Mouse (Mus musculus): Measurements from ENCODE around the gene Lrrfip1. TPM values are rescaled to one million over a fixed set of nuclear protein-coding genes. Genes with fewer than 3 reads are reported as not detected.
A peak's percentile ranks its signal among the peaks of the same experiment; 100 is the strongest.

Lrrfip1 gene
- polyA plus RNA-seq, 1 experiment, result 50.7 TPM

DNA sequence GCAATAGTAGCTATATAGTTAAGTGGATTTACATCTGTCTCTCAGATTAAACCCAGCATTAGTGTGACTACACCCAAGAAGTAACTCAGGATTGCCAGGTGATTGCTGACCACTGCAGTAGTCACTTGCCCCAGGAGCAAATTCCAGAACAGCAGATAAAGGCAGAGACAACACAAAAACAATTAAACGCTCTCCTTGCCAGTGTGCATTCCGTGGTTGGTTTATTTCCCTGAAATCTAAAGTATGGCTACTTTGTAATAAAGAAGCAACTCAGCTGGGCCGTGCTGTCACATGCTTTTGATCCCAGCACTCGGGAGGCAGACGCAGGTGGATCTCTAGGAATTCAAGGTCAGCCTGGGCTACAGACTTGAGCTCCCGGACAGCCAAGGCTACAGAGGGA lies 59.7 kb downstream of the Lrrfip1 start:
- no peak for DNase-seq
- 85% methylated on average over 6 of the region's 6 CpGs for WGBS
- H3K27ac ChIP-seq (ENCODE audit: insufficient read depth, low read length), result no peak overlapping the region
- no peaks in the 10 kb centered on the region for H3K4me1 ChIP-seq (ENCODE audit: control insufficient read depth, insufficient read depth, low read length)
- TF ChIP-seq POLR2A (IDR thresholded peaks at IDR 0.05; ENCODE audit: borderline replicate concordance, insufficient read depth, low read length) (no peak), CTCF (IDR thresholded peaks at IDR 0.05; ENCODE audit: borderline replicate concordance, insufficient read depth, low read depth, low read length) (no peak)
- H3K27me3 ChIP-seq (ENCODE audit: control insufficient read depth, insufficient read depth, low read length), result no peaks in the 10 kb centered on the region
- no peak overlapping the region for H3K4me3 ChIP-seq (replicated peaks; ENCODE audit: insufficient read depth, low read depth, low read length)

DNA sequence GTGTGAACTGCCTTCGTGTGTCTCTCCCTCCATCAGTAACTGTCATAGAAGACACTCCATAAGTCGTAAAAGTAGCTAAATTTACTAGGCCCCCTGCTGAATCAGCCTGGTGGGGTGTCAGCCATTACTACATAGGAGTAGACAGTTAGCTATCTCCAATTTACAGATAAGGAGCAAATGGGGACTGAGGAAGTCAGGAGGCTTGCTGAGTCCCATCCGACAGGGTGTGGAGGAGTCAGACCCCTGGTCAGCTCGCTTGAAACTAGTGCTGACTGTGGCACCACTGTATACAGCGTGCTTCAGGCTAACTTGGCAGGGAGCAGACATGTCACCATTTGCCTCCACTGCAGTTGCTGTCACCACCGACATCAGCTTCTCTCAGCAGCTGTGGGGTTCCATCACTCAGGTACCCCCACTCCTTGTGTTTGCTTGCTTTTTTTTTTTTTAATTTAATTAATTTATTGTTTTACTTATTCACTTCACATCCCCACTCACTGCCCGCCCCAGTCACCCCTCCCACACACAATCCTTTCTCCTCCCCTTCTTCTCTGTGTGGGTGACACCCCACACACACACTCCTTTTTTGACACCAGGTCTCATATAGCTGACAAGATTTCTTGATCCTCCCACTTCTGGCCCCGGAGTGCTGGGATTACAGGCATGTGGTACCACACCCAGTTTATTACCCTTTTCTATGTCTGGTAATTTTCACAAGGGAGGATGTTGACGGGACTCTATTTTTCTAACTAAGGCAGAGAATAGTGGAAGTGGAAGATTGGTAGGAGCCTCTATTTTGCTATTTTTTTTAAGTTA lies 61.5 kb downstream of the Lrrfip1 start:
- DNase-seq, result no peak
- H3K27ac ChIP-seq (ENCODE audit: insufficient read depth, low read length), result no peak overlapping the region
- TF ChIP-seq POLR2A (IDR thresholded peaks at IDR 0.05; ENCODE audit: borderline replicate concordance, insufficient read depth, low read length) (no peak), CTCF (IDR thresholded peaks at IDR 0.05; ENCODE audit: borderline replicate concordance, insufficient read depth, low read depth, low read length) (no peak)
- H3K4me3 ChIP-seq (replicated peaks; ENCODE audit: insufficient read depth, low read depth, low read length), result no peak overlapping the region
- H3K4me1 ChIP-seq (ENCODE audit: control insufficient read depth, insufficient read depth, low read length), result peaks cover 5% of the 10 kb centered on the region
- H3K27me3 ChIP-seq (ENCODE audit: control insufficient read depth, insufficient read depth, low read length), result no peaks in the 10 kb centered on the region
- WGBS, result 76% methylated on average over 9 of the region's 9 CpGs

DNA sequence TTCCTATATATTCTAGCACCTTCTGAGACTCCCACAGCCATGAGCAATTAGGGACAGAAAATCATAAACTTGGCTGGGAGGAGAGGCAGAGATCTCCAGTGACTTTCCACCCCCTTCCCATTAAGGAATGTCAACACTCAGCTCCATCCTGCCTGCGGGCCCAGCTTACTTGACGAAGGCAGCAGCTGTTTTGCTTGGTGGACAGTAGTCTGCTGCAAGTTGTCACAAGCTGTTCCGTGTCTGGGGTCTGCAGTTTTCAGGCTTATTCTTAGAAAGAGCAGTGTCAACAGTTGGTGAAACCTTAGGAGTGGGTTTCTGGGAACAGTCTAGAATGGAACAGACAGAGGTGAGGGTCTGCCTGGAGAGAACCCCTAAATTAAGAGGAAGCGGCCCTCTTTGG lies 62.6 kb downstream of the Lrrfip1 start:
- 75% methylated on average over 4 of the region's 4 CpGs for WGBS
- TF ChIP-seq CTCF (IDR thresholded peaks at IDR 0.05; ENCODE audit: borderline replicate concordance, insufficient read depth, low read depth, low read length) (no peak), POLR2A (IDR thresholded peaks at IDR 0.05; ENCODE audit: borderline replicate concordance, insufficient read depth, low read length) (no peak)

DNA sequence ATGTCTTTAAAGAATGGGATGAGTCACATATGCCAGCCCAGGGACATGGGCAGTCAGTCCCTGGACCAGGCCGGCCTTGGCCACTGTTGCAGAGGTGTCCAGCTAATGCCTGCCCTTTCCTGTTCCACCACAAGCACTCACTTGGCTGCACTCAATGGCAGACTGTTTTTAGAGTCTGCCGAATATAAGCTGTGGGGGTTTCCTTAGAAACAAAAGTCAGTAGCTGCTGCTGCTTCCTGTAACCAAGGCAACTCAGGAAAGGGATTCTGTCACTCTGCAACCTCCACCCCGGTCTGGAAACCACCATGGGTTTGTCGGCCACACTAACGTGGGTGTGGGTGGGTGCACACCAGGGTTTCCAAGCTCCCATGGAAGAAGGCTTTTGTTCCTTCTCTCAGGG lies 63.8 kb downstream of the Lrrfip1 start:
- no peak for DNase-seq
- TF ChIP-seq CTCF (IDR thresholded peaks at IDR 0.05; ENCODE audit: borderline replicate concordance, insufficient read depth, low read depth, low read length) (no peak), POLR2A (IDR thresholded peaks at IDR 0.05; ENCODE audit: borderline replicate concordance, insufficient read depth, low read length) (no peak)
- 38% methylated on average over 5 of the region's 5 CpGs for WGBS
- Histone ChIP-seq H3K4me1 (ENCODE audit: control insufficient read depth, insufficient read depth, low read length) (peaks cover 9% of the 10 kb centered on the region), H3K4me3 (replicated peaks; ENCODE audit: insufficient read depth, low read depth, low read length) (no peak overlapping the region), H3K27ac (ENCODE audit: insufficient read depth, low read length) (no peak overlapping the region), H3K27me3 (ENCODE audit: control insufficient read depth, insufficient read depth, low read length) (no peaks in the 10 kb centered on the region)

More for the DNA sequence above, 62.6 kb downstream of the Lrrfip1 start:
- no peak for DNase-seq
- Histone ChIP-seq H3K27ac (ENCODE audit: insufficient read depth, low read length) (no peak overlapping the region), H3K4me1 (ENCODE audit: control insufficient read depth, insufficient read depth, low read length) (peaks cover 9% of the 10 kb centered on the region), H3K27me3 (ENCODE audit: control insufficient read depth, insufficient read depth, low read length) (no peaks in the 10 kb centered on the region), H3K4me3 (replicated peaks; ENCODE audit: insufficient read depth, low read depth, low read length) (no peak overlapping the region)

DNA sequence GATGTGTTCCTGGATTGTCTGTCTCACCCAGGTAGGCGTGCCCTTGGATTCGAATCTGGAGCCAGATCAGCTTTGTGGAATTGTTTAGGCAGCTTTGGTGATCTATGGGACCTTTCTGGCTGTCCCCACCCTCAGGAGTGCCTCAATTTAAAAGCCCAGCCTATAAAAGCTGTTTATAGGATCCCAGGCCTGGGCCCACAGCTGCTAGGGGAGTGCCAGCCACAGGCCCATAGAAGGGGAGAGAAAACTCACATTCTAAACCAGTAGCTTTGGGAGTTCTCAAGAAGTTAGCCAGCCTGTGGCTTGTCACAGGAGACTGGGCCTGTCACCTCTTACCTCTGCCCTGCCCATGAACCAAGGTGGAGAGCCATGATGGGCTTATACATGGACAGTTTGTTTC lies 65.5 kb downstream of the Lrrfip1 start:
- Histone ChIP-seq H3K4me1 (ENCODE audit: control insufficient read depth, insufficient read depth, low read length) (peaks cover 14% of the 10 kb centered on the region), H3K27me3 (ENCODE audit: control insufficient read depth, insufficient read depth, low read length) (no peaks in the 10 kb centered on the region), H3K27ac (ENCODE audit: insufficient read depth, low read length) (no peak overlapping the region), H3K4me3 (replicated peaks; ENCODE audit: insufficient read depth, low read depth, low read length) (no peak overlapping the region)
- TF ChIP-seq CTCF (IDR thresholded peaks at IDR 0.05; ENCODE audit: borderline replicate concordance, insufficient read depth, low read depth, low read length) (no peak), POLR2A (IDR thresholded peaks at IDR 0.05; ENCODE audit: borderline replicate concordance, insufficient read depth, low read length) (no peak)
- 97% methylated on average over 2 of the region's 2 CpGs for WGBS
- no peak for DNase-seq

DNA sequence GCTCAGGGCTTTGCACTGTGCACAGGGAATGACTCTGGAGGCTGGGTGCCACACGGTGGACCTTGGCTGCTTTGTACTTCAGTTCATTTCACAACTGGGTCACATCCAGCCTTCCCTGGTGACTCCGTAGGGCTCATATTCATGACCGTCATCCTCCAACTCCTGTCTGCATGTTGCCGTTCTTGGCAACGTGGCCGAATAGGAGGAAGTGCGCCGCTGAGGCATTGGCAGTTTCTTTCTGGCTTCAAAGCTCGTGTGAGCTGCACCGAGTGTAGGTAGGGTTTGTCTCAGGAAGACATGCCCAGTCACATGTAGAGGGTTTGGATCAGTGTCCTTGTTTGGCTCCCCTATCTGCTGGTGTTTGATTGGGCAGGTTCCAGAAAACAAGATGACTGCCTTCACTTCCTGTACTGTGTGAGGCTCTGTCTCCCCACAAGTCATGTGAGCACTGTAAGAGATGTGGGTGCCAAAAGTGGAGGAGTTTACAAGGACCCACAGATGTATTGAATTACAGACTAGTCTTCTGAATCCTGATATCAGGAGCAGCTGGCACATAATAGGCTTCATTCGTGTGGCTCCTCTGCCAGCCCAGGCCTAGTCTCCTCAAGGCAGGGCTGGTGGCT lies 66.5 kb downstream of the Lrrfip1 start:
- H3K4me3 ChIP-seq (replicated peaks; ENCODE audit: insufficient read depth, low read depth, low read length), result no peak overlapping the region
- H3K27me3 ChIP-seq (ENCODE audit: control insufficient read depth, insufficient read depth, low read length), result no peaks in the 10 kb centered on the region
- H3K4me1 ChIP-seq (ENCODE audit: control insufficient read depth, insufficient read depth, low read length), result peaks cover 14% of the 10 kb centered on the region
- H3K27ac ChIP-seq (ENCODE audit: insufficient read depth, low read length), result no peak overlapping the region
- TF ChIP-seq POLR2A (IDR thresholded peaks at IDR 0.05; ENCODE audit: borderline replicate concordance, insufficient read depth, low read length), result no peak
- no peak for TF ChIP-seq CTCF (IDR thresholded peaks at IDR 0.05; ENCODE audit: borderline replicate concordance, insufficient read depth, low read depth, low read length)
- 17% methylated on average over 11 of the region's 11 CpGs for WGBS
- peak; percentile 22 to 24 for DNase-seq

DNA sequence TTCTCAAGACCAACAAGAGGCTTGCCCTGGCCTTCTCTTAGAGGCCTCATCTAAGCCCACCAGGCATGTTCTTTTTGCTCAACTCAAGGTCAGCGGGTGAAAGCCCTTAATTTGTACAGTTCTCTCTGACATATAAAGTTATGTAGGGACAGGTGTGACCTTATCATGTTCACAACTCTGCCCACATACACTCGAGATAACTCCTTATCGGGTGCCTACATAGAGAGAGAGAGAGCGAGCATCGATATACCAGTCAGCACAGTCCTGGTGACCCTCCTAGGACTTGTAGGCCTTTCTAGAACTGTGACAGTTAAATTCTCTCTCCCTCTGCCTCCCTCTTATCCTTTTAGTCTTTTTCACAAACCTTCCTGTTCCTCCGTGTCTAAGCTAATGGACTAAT lies 67.5 kb downstream of the Lrrfip1 start:
- Histone ChIP-seq H3K27ac (ENCODE audit: insufficient read depth, low read length) (no peak overlapping the region), H3K27me3 (ENCODE audit: control insufficient read depth, insufficient read depth, low read length) (no peaks in the 10 kb centered on the region), H3K4me3 (replicated peaks; ENCODE audit: insufficient read depth, low read depth, low read length) (no peak overlapping the region), H3K4me1 (ENCODE audit: control insufficient read depth, insufficient read depth, low read length) (peaks cover 14% of the 10 kb centered on the region)
- WGBS, result 97% methylated on average over 6 of the region's 6 CpGs
- DNase-seq, result no peak
- TF ChIP-seq POLR2A (IDR thresholded peaks at IDR 0.05; ENCODE audit: borderline replicate concordance, insufficient read depth, low read length), result no peak
- TF ChIP-seq CTCF (IDR thresholded peaks at IDR 0.05; ENCODE audit: borderline replicate concordance, insufficient read depth, low read depth, low read length), result no peak

DNA sequence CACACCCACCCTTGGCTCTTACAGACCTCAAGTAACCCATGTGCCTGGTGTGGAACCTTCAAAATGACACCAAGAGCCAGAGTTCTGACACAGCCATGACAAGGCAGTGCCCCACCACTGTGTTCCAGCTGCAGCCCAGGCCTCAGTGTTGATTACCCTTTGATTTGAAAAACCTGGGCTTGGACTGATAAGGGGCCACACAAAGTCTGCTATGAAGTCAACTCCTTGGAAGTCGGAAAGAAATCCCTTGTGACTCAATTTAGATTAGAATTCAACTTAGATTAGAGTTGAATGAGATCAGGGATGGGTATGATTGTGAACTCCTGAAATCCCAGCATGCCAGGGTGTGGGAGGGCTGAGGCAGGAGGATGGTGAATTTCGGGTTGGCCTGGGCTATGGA lies 68.1 kb downstream of the Lrrfip1 start:
- Histone ChIP-seq H3K27ac (ENCODE audit: insufficient read depth, low read length) (no peak overlapping the region), H3K4me1 (ENCODE audit: control insufficient read depth, insufficient read depth, low read length) (peaks cover 15% of the 10 kb centered on the region), H3K4me3 (replicated peaks; ENCODE audit: insufficient read depth, low read depth, low read length) (no peak overlapping the region), H3K27me3 (ENCODE audit: control insufficient read depth, insufficient read depth, low read length) (no peaks in the 10 kb centered on the region)
- no peak for TF ChIP-seq POLR2A (IDR thresholded peaks at IDR 0.05; ENCODE audit: borderline replicate concordance, insufficient read depth, low read length)
- WGBS, result 97% methylated on average over 2 of the region's 2 CpGs
- DNase-seq, result no peak
